Mouse (Mus musculus): ENCODE measurements around the gene Apoe.
A peak's percentile ranks its signal among the peaks of the same experiment; 100 is the strongest.

The Apoe gene

DNA sequence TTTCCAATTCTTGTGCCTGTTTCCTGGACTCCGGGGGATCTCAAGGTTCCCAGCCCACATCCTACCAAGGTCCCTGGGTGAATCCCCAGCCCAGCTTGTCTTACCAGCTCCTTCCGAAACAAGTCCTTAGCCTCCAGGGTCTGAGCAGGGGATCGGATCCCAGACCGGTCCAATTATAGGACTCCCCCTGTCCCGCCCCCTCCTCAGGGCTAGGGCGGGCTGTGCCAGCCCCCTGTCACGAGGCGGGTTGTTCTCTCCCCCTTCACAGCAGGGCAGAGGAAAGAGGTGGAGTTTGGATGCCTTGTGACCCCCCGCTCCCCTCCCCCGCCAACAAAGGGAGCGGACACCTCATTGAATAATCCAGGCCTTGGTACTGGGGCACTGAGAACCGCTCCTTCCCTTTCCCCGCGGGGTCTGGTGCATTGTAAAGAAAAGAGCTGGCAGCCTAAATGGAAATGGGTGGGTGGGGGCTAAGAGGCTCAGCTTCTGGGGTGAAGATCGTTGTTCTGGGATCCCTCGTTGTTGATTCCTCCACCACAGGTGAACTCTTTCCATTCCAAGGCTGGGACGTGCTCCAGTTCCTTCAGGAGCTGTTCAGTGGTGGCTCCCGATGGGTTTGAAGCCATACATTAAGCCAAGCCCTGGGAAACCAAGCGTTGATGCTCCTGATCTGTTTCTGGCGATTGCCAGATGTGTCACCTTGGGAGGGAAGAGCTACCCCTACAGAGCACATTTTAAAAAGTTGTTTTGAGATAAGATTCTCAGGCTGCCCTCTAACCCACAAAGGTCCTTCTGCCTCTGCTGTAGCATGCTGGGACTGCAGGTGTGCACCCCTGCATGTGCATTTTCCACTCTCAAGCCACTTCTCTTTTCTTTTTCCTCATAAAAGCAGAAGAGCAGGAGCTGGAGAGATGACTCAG lies at the start of gene Apoe:
Gene Apoe, minus strand, starts transcription at position 282 of the 920 bp plus-strand sequence.
- DNase-seq = peak; percentile 74

DNA sequence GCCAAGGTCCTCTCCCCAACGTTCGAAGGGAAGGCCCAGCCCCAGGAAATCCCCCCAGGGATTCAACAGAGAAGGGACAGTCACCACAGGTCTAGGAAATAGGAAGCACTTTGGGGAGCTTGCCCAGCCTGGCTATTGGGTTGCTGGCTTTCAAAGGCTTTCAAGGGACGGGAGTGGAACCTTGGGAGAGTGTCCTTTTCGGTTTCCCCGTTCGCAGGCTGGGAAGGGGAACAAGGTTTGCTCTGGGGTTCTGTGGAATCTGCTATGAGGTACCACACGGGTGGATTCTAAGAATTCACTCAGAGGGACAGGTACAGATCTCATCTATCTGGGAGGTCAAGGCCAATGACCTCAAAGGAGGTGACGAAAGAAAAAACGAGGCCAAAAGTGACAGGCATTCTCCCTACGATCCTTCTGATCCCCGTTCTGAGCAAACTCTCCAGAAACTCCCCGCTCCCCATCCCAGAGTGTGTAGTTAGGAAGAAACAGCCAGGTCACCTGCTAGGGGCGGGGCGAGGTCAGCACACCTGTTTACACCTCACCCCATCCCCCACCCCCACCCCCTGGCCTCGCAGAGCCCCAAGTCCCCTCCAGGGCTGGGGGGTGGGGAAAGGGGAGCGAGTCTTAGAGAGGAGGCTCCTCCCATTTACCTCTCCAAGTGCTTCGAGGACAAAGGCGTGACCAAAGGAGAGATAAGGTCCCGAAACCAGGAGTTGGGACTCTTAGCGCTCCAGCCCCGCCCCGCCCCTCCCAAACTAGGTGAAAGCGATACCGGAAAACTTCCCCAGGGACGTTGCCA lies 48.6 kb upstream of the Apoe start:
- peak; percentile 58 for DNase-seq

DNA sequence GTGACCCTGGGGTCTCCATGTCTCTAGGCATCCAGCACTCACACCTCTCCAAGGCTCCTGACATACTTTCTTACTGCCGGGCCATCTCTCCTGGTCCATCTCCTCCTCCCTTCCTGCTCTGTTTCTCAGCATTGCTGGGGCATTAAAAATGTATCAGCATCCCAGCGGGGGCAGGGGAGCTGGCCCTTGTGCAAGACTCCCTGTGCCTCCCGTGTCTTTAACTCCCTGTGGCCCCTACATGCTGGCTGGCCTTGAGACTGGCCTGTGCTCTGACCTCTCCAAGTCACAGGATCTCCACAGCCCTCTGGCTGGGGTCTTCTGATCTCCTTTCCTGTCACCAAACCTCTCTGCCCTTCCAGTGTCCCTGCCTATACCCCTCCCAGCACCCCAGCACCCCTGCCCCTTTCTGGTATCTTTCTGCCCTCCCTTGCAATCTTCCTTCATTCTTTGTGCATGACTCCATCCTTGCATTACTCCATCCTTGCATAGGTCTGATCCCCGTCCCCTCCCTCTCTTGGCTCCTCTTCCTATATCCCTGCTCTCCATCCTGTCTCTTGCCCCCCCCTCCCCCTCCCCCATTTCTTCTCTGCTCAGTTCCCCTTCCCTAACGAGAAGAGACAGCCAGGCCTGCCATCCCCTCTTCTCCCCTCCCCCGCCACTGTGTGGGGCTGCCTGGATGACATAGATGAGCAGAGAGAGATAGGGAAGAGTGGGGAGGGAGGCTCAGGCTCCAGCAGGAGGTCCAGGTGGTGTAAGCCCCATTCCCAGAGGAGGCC lies 47.6 kb upstream of the Apoe start:
- no peak for DNase-seq

DNA sequence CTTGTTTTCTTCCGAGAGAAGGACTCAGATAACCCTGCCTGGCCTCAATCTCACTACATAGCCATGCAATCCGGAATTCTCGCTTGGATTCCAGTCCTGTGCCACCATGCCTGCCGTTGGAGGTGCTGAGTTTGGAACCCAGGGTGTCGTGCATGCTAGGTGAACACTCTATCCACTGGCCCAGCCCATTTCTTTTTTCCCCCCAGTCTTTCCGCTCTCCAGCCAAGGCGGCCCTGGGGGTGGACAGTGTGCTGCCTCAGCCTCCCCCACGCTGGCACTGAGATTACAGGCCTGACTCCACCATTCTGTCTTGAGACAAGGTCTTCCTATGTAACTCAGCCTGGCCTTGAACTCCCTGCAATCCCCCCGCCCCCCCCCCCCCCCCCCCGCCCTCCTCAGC lies 47.0 kb upstream of the Apoe start:
- DNase-seq = no peak

DNA sequence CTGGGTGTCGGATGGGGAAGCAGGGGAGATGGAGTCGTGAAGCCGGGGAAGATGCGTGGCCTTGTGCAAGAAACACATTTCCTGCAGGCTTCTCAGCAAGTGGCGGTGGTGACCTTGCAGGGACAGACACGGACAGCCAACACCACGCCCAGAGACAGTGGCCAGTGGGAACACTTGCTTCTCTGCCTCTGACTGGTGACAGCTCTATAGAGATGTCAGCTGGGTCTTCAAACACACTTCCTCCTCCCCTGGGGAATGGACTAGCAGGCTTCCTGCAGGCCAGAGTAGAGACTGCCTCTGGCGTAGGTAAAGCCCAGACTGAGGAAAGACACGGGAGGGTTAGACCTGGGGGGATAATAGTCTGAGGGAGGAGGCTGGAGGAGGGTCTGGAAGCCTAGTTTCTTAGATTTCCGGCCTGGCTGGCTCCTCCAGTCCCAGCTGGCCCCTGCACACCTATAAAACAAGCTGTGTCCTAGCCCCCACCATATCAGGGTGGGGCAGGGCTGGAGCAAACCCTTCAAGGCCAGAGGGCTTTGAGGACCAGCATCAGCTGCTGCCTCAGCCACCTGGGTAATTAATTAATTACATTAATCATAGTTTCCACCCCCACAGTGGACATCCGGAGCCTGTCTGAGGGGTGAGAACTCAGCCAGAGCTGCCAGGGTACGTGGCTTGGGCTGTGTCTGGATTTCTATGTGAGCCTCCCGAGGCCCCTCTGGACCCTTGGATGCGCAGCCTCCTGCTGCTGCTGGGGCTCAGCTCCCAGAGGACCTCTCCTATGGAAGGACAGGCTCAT lies 45.8 kb upstream of the Apoe start:
- DNase-seq = peak; percentile 42

DNA sequence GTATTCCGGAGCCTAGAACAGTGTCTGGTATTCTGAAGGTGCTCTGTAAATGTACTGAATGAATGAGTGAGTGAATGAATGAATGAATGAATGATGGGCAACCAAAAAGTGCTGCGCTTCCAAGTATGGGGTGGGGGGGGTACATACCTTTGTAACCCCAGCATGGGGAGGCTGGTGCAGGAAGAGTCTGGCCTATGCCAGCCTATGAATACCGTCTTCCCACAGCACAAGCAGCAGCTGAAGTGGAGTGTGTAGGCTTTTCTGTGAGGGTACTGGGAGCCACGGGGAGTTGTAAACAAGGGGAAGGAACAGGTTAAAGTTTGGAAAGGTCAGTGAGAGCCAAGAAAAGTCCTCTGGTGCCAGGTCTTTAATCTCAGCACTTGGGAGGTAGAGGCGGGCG lies 44.8 kb upstream of the Apoe start:
- DNase-seq = no peak

DNA sequence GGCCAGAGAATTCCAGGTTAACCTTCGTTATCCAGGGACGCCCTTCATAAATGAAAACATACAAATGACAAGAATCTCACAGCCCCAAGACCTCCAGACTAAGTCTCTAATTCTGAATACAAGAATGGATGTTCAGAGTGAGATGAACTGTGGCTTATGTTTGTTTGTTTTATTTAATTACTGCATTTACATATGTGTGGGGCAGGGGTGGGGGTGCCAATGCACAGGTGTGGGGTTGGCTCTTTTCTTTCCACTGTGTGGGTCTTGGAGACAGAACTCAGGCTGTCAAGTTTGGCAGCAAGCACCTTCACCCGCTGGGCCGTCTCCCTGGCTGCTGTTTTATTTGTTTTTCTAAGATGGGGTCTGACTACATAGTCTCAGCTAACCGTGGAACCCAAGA lies 43.5 kb upstream of the Apoe start:
- DNase-seq = no peak

DNA sequence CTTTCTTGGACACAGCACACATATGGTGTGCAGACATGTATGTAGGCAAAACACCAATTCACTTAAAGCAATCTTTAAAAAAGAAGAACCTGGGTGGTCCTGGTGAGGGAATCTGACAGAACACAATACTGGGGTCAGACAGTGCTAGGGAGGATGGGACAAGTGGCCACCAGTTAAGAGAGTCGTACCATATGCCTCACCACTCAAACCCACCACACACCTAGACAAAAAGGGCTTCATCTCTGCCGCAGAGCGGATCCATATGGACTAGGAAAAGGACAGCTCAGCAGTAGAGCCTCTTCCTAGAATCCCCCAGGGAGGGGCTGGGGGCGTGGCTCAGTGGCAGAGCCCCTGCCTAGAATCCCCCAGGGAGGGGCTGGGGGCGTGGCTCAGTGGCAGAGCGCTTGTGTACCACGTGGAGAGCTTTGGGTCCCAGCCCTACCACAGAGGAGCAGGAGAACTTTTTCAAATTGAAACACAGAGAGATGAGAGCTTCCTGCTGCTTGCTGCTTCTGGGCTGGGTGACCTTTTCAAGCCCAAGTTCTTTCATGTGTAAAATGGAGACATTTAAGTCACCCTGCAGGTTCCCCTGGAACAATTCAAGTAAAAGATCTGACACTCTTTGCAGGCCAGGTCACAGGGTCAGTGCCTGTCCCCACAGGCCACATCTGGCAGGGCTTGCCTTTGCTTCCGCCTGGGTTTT lies 42.5 kb upstream of the Apoe start:
- peak; percentile 54 for DNase-seq

DNA sequence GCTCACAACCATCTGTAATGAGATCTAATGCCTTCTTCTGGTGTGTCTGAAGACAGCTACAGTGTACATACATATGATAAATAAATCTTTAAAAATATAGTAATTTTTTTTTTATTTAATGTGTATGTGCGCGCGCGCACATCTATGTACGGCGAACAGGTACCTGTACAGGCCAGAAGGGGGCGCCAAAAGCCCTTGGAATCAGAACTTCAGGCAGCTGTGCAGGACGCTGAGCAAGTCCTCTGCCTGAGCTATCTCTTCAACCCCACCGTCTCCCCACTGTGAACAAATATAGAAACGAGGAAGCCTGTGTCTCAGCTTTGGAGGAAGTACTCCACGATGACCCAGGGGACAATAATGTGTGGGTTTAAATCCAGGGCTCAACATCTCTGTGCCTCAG lies 41.3 kb upstream of the Apoe start:
- no peak for DNase-seq

DNA sequence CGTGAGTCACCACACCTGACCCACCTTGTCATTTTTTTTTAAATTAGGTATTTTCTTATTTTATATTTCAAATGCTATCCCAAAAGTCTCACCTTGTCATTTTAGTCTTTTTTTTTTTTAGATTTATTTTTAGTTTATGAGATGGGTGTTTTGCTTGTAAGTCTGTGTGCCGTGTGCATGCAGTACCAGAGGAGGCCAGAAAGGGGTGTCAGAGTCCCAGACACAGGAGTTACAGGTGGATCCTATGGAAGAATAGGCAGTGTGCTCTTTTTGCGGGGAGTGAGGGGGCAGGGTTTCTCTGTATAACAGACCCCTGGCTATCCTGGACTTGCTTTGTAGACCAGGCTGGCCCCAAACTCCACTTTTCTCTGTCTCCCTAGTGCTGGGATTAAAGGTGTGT lies 39.8 kb upstream of the Apoe start:
- DNase-seq = no peak

DNA sequence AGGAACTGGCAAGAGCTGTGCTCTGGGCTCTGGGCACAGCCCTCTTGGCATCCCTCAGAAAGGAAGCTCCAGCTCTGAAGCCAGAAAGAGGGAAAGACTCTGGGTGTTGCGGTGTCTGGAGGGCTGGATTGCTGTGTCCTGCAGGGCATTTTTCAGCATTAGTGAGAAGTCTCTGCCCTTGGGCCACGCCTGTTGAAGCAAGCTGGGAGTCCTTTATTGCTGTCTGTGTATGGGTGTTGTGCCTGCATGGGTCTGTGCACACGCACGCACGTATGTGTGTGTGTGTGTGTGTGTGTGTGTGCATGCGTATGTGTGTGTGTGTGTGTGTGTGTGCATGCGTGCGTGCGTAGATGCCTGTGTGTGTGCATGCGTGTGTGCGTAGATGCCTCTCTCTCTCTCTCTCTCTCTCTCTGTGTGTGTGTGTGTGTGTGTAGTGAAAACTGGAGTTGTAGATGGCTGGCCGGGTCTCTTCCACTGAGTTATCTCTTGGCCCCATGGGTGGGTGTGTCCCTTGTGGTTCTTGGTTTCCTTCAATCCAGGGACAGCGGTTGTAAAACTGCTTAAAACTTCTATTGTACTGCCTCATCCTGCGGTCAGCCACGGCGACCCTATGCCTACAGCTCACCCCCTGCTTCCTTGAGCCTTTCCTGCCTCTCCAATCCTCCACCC lies 37.5 kb upstream of the Apoe start:
- no peak for DNase-seq

DNA sequence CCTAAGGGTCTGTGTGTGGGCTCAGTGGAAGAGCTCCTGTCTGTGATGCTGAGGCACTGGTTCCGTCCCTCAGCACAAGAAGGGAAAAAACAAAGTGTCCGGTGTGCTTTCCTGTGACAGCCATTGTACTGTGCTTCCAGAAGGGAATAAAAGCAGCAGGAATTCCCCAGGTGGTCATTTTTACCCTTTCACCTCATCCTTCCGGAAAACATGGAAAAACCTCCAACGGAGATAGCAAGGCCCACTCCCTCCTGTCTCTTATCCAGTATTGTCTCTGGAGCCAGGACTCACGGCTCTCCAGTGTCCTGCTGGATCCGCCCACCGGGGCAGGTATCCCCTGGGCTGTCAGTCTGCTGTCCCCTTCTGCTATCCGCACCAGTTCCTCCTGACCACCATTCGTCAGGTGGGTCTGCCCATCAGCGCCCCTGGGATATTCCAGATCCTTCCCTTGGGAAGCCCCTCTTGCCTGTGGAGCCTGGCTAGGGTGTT lies 35.2 kb upstream of the Apoe start:
- DNase-seq = no peak

DNA sequence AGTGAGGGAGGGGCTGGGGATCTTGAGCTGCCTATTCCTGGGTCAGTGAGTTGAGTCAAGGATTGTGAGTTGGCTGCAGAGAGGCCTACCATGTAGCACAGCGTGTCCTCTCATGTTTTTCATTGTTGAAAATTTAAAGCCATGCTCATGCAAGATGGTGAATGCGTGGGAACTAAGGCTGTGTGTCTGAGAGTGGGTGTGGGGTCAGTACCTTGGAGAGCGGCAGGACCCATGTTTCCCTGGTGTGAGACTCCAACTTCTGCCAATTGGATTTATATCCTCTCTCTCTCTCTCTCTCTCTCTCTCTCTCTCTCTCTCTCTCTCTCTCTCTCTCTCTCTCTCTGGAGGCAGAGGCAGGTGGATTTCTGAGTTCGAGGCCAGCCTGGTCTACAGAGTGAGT lies 27.6 kb upstream of the Apoe start:
- DNase-seq = no peak

DNA sequence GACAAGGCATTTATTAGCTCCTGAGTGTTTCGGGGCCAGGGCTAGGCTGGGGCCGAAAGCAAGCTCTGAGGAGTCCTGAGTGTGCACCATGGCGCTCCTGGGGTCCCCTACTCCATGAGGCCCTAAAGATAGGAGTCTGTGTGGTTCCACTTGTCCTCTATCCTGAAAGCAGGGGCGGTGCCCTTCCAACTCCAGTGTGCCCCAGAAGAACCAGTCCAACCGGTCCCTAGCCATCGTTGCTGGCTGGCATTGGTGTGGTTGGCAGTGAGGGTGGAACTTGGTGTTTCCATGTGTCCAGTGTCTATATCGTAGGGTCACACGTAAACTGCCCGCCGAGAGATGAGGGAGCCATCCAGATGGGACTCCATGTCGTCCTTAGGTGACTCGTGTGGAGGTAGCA lies 25.2 kb upstream of the Apoe start:
- DNase-seq = no peak

DNA sequence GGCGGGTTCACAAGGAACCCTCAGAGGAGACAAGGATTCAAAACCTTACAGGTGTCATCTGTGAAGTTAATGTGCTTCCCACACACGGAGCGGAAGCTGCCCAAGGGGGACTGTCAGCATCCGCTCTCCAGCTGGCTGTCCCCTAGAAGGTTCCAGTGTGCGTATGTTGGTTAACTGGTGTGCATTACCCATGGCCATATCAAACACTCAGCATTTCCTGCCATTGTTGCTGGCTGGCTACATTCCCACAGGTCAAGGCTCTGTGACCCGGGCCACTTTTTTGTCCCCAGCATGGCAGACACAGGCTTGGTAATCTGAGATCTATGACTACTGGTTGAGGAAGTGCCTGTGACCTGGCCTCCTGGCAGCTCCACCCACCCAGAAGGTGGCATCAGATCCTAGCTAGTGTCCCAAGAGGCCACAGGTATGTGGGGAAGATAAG lies 23.8 kb upstream of the Apoe start:
- no peak for DNase-seq

DNA sequence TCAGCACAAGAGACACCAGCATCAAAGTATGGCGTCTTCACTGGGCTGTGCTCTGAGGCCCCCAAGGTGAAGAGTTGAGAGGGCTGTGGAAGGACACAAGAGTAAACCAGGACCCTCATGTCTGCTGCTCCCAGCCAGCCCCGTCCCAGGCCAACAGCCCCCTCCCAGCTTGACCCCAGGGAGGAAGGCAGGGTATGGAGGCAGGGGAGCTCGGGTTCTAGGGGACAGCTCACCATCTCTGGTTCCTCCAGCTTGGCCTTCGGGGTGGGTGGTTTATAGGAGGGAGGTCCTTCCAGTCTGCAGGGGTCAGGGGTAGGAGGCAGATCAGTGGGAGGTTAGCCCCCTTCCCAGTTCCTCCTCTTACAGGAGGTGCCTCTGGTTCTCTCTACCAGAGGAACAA lies 20.2 kb upstream of the Apoe start:
- DNase-seq = no peak

DNA sequence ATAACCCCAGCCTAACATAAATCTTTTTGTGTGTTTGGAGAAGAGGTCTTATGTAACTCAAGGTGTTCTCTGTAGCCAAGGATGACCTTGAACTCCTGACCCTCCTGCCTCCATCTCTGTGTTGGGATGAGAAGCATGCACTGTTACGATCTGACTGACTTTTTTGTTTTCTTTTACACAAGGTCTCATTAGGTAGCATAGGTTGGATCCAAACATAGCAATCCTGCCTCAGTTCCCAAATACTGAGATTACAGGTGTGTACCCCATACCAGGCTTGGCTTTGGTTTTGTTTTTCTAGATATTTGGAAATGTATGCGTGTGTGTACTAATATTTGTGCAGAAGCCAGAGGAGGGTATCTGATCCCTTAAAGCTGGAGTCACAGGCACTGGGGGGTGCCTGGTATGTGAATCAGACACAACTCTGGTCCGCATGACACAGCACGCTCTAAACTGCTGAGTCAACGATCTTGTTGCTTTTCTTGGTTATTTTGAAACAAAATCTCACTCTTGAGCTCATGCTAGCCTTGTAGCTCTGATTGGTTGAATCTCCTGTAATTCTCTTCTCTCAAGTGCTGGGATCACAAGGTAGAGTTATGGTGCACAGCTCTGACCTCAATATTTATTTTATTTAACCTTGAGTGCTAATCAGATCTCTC lies 19.4 kb upstream of the Apoe start:
- DNase-seq = no peak

DNA sequence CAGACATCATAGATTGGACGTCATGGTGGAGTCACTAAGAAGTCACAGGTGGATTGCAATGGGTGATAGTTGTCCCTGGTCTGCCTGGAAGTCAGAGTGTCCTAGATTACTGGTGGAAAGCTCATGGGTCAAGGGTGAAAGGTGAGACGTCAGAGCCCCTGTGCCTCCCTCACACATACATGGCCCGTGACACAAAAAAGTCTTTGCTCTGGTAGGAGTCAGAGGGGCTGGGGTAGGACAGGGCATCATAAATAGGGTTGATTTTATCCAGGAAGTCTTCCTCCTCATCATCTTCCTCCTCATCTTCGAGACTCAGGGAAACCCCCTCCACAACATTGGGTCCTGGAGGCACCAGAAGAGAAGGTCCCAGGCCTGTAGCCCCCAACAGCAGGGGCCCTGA lies 18.4 kb upstream of the Apoe start:
- no peak for DNase-seq

DNA sequence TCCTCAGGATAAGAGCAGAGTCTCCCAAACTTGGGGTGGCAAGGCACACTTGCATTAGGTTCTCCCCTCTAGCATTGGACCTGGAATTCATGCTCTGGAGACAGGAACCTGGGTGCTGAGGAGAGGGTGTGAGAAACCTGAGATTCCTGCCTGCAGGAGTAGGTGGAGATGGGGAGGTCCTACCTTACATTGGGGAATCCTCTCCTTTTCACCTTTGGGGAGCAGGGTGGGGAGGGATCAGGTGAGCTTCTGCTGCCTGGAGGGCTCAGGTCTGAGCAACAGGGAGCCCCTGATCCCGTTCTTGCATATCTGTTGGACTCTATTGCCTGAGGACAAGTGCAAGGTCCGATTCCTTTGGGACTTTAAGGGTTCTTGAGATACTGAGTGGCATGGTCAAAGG lies 17.8 kb upstream of the Apoe start:
- DNase-seq = no peak

DNA sequence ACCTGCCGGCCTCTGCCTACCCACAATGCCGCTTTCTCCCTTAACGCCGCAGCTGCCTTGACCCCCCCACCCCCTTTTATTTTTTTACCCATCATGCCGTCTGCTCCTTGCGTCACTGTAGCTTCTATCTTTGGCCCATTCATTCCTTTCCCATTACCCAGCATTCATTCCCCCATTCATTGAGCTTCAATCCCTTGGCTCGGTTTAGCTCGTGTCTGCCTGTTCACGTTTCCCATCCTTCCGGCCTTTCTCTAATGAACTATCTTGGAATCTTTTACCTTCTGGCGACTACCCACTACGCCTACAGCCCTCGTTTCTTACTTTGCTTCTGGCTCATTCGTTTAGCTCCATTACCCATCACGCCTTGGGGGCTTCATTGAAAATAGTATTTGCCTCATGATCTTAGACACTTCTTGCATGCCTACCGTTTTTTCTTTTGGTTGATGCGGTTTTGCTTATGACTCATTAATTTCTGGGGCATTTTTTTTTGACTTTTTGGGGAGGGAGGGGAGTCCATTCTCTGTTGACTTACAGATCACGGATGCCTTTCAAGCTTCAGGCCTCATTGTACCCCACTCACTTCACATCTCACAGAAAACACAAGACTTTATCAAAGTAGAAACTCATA lies 17.2 kb upstream of the Apoe start:
- no peak for DNase-seq
